Mouse (Mus musculus) splenic B cell, adult 2 months (primary cell): ENCODE results near the gene Lamb1.

Experiments
- DNase-seq: peaks from one replicate; pipeline ENCODE4 v3.0.0-alpha.2; 2011; ENCODE audit warnings: low read depth, low spot score
- H3K27me3 ChIP-seq: 2 replicates; pipeline ENCODE4 v1.6.1; 2012; ENCODE audit warnings: mild to moderate bottlenecking, low read length, moderate library complexity, mixed read lengths; ENCODE audit not compliant: control insufficient read depth, poor library complexity, insufficient read depth, severe bottlenecking
- H3K36me3 ChIP-seq: 2 replicates; pipeline ENCODE4 v1.6.1; 2012; ENCODE audit warnings: mild to moderate bottlenecking, low read length, moderate library complexity, mixed read lengths; ENCODE audit not compliant: control insufficient read depth, poor library complexity, insufficient read depth, severe bottlenecking

Gene Lamb1

DNA sequence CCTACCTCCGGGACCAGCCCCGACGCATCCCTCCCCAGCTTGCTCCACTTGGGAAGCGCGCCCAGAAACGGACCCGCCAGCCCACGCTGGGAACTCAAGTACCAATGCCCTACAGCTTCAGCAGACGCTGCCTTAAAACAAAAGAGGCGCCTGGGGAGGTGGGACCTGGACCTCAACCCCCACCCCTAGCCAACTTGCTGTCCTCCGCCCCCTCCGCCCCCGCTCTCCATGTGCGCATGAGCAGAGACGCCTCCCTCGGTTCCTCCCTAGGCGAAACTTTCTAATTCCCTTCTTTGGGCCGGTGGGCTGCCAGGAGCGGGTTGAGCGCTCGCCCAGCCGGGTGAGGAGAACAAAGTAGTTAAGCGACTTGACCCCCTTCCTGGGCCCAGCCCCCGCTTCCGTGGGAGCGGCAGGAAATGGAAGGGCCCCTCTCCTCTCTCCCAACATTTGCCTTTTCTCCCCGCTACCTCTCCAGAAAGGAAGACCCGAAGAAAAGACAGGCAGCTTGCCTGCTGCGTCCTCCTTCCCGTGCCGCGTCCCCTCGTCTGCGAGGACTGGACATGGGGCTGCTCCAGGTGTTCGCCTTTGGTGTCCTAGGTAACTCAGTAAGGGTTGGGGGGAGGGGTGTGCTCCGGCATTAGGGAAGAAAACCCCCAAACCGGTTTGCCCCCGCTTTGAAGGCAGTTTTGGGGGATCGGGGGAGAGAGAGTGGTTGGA, at the start of gene Lamb1:
Gene Lamb1, plus strand, starts transcription at position 230 of the 717 bp plus-strand sequence.
- no peaks in the 10 kb centered on the region for H3K27me3 ChIP-seq
- H3K36me3 ChIP-seq: no peaks in the 10 kb centered on the region
- no peak for DNase-seq

DNA sequence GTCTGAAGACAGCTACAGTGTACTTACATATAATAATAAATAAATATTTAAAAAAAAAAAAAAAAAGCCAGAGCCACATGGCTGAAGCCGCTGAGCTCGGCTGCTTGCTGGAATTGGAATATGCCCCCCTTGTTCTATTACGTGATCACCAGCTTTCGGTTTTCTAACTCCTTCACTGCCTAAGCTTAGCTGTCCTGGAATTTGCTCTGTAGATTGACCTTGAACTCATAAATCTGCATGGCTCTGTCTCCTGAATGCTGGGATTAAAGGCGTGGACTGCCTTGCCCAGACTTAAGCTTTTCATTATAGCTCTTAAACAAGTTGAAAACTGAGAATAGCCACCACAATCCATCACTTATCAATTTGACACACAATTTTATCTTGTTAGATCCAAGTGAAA, 47.8 kb upstream of the Lamb1 start:
- no peaks in the 10 kb centered on the region for H3K27me3 ChIP-seq
- DNase-seq: no peak
- no peaks in the 10 kb centered on the region for H3K36me3 ChIP-seq

DNA sequence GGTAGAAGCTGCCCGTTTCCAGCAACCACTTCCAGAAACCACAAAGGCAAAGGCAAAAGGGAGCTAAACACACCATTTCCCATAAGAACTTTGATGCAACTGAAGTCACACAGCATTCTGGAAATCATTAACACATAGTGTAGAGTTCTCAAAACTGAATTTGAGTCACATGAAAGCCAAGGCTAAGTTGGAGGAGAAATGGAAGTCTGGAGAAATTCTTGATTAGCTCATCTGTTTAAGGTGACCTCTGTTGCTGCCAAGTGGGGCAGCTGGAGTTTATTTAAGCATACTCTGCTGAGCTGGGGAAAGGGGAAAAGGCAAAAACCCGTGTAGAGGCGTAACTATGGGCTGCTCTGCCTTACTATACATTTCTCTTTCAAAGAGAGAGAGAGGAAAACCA, 46.3 kb upstream of the Lamb1 start:
- no peaks in the 10 kb centered on the region for H3K36me3 ChIP-seq
- DNase-seq: no peak

DNA sequence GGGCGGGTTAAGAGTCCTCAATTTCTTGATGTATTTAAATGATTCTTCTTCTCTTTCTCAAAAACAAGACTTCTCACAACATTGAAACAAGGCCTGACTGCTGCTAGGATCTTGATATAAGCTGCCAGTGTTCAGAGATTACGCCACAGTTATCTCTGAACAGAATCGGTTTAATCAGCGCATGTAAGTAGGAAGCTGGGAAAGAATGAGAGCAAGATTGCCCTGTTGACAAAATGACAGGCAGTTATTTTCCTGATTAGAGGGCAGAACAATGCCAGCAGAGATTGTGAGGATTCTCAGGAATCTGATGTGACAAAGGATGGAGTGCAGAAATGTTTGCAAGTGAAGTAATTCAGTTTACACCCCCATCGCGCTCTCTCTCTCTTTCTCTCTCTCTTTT, 43.5 kb upstream of the Lamb1 start:
- no peaks in the 10 kb centered on the region for H3K36me3 ChIP-seq
- DNase-seq: no peak

More for the DNA sequence above, 46.3 kb upstream of the Lamb1 start:
- no peaks in the 10 kb centered on the region for H3K27me3 ChIP-seq

DNA sequence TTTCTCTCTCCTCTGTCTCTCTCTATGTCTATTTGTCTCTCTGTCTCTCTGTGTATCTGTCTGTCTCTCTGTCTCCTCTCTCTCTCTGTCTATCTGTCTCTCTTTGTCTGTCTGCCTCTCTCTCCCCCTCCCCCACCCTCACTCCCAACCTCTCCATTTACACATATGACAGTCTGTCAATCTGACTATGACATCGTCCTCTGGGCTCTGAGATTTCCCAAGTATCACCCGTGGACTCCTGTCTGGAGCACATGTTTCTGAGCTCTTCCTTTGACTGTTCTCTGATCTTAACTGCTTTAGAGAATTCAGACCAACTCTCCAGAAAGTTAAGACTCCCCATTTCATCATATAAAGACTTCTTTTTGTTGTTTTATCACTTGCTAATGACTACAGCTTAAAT, 42.8 kb upstream of the Lamb1 start:
- H3K27me3 ChIP-seq: no peaks in the 10 kb centered on the region
- no peak for DNase-seq
- no peaks in the 10 kb centered on the region for H3K36me3 ChIP-seq

More for the DNA sequence above, 43.5 kb upstream of the Lamb1 start:
- H3K27me3 ChIP-seq: no peaks in the 10 kb centered on the region

DNA sequence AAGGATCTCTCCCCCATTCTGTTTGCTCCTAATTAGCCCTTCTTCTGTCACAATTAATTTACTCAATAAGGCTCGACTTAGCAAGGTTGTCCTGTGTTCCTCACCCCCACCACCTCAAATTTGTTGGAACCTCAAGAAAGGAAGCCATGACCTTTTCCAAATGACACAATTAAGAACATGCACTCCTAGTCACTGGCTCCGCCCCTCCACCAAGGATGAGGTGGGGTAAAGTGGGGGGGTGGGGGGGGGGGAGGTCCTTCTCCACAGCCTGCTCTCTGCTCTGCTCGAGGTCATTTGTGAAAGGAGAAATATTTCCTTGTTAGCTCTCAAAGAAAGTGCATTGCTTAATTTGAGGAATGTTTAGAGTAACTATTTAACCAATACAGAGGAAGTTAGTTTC, 42.3 kb upstream of the Lamb1 start:
- Histone ChIP-seq H3K36me3 (no peaks in the 10 kb centered on the region), H3K27me3 (no peaks in the 10 kb centered on the region)
- DNase-seq: no peak

DNA sequence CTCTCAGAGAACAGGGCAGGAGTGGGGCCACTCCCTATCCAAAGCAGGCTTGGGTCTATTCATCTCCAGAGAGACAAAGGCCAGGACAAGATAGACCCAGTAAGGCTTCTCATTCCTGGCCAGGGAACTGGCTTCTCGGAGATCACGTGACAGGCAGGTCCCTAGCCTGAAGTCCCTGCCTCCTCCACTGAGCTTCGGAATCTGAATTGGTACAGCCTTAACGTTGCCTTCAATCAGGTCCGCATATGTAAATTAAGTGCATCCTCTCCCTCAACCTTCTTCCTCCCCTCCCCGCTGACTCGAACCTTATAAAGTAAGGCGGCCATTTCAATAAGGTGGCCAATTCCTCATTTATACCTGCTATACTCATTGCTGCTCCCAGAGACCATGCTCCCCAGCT, 39.6 kb upstream of the Lamb1 start:
- H3K27me3 ChIP-seq: no peaks in the 10 kb centered on the region
- DNase-seq: no peak

DNA sequence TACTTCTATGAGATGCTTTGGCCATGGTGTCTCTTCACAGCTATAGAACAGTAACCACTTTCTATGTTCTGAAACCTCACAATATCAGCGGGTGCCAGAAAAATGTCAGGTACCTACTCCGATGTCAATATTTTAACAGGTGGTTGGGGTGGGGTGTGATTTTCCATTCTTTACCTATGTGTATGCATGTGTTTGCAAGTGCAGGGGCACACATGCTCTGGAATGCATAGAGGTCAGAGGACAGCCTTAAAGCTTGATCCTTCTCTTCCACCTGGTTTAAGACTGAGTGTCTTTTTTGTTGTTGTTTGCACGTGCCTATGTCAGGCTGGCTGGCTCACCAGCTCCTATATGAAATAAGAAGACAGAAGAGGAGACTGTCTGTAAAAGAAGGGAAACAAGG, 37.9 kb upstream of the Lamb1 start:
- DNase-seq: no peak
- H3K27me3 ChIP-seq: no peaks in the 10 kb centered on the region
- H3K36me3 ChIP-seq: no peaks in the 10 kb centered on the region

More for the DNA sequence above, 39.6 kb upstream of the Lamb1 start:
- H3K36me3 ChIP-seq: no peaks in the 10 kb centered on the region

DNA sequence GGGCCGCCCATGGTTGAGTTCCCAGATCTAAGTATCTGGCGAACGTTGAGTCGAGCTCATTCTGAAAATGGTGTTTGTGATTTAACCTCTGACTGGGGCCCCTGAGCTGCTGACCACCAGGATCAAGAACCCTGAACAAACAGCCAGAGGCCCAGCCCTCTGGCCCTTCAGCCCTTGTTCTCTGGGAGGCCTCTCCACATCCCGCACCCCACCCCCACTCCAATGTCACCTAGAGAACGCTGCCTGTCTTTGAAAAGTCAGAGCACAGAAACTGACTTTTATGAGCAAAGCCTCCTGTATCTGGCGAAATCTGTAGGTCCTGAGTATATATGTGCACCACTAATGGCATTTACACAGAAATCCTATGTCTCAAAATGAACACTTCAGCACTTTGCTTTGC, 36.2 kb upstream of the Lamb1 start:
- no peak for DNase-seq
- H3K36me3 ChIP-seq: no peaks in the 10 kb centered on the region

DNA sequence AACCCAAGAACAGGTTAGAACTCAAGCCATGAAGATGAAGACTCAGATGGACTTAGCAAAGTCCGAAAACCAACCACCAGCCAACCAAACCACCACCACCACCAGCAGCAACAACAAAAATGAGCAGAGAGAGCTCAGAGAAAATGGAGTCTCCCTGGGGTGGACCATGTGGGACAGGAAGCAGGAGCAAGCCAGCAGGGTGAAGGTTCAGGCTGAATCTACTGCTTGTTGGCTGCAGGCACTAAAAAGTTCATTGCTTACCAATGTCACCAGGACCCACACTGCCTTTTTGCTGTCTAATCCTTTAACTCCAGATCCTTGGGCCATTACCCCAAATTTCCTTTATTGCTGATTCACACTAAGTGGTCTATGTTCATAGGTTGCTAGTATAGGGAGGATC, 32.4 kb upstream of the Lamb1 start:
- H3K36me3 ChIP-seq: no peaks in the 10 kb centered on the region
- H3K27me3 ChIP-seq: no peaks in the 10 kb centered on the region
- DNase-seq: no peak

More for the DNA sequence above, 36.2 kb upstream of the Lamb1 start:
- no peaks in the 10 kb centered on the region for H3K27me3 ChIP-seq

DNA sequence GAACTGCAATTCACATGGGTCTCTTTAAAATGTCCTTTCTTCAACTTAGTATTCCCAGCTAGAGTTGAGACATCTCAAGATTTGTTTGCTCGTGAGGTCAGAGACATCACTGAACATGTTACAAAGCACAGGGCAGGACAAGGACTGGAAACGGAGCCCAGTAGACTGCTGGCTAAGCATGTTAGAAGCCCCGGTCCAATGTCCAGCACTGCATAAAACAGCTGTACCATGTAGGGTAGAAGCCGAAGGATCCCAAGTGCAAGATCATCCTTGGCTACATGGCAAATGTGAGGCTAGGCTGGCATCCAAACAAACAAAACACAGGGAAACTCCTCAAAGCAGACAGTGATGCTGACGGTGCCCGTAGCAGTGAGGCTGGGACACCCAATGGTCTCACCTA, 30.0 kb upstream of the Lamb1 start:
- no peak for DNase-seq
- Histone ChIP-seq H3K27me3 (no peaks in the 10 kb centered on the region), H3K36me3 (no peaks in the 10 kb centered on the region)

DNA sequence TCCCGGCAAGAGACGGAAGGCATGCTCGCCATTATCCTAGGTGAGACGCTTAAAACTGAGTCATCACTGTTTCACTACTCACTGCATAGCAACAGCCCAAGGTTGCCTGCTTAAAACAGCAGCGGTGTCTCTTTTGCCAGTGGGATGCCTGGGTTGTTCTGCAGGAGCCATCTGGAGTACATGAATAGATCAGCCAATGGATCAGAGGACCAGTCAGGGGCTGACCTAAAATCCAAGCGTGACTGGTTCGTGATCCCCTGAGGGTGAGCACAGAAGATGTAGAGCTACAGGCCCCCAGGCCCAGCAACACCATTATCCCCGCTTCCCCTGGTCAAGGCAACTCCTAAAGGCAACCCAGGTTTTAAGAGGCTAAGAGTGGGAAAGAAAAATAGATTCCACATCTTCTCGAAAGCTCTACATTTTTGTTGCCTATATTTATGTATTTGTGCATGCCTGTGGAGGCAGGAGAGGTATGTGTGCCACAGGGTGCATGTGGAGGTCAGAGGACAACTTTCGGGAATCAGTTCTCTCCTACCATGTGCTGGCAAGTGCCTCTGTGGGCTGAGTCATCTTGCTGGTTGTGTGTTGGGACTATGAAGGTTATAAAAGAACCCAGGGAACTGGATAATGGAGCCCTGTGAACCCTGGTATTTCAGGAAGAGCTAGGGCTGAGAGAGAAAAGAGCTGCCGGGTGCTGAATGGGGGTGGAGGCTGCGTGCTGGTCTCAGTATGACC, 28.0 kb upstream of the Lamb1 start:
- no peak for DNase-seq
- Histone ChIP-seq H3K27me3 (no peaks in the 10 kb centered on the region), H3K36me3 (no peaks in the 10 kb centered on the region)

DNA sequence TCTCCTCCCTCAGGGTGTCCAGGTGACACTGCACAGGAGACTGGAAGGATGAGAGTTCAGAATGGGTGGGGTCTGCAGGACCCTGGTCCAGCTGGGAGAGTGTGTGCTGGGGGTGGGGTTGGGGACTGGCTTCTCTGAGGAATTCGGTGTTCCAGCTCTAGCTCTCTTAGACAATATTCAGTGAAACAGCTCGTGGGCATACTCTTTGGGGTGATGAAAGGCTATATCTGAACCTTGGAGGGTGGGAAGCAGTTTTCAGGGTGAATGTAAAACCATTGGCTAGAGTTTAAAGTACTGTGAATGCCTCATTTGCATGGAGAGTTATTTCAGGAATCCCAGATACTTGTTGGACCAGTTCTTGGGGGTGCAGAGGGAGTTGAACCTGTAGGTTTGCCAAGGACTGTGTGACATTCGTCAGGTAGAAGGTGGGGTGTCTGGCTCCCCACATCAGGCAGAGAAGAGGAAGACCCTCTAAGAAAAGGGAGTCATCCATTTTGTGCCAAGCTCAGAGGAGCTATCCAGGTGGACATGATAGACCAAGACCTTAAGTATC, 25.9 kb upstream of the Lamb1 start:
- no peaks in the 10 kb centered on the region for H3K36me3 ChIP-seq
- no peak for DNase-seq
- H3K27me3 ChIP-seq: no peaks in the 10 kb centered on the region

DNA sequence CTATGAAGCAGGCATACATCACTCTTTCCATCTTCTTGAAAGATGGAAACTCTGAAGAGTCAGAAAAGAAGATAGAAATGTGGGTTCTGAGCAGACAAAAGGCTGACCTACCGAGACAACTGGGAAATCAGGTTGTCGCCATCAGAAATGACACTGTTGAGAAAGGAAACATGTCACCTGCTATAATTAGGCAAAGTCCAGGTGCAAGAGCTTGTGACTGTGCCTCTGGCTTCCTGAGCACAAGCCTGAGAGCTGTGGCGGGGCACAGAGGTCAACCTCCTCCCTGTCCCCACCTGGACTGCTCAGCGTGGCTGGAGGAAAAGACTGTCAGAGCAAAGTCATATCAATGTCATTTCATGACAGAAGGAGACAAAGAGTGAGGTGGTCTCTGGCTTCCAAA, 25.2 kb upstream of the Lamb1 start:
- H3K36me3 ChIP-seq: no peaks in the 10 kb centered on the region
- no peaks in the 10 kb centered on the region for H3K27me3 ChIP-seq
- no peak for DNase-seq

DNA sequence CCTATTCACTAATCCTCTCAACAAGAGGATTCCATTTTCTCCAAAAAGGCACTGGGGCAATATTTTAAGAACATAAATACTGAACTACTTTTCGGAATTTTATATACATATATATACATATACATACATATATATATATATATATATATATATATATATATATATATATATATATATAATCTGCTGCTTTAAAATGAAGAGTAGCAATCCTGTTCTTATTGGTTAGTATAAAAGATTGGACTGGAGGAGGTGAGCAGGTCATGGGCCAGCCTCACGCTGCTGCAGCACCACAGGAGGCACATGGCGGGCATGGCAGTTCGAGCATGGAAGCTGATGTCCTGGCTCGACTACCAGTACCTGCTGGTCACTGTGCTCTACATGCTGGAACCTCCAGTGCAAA, 24.6 kb upstream of the Lamb1 start, which contains the start of gene Gm6993:
Gene Gm6993, plus strand, starts transcription at position 301 of the 400 bp plus-strand sequence.
- DNase-seq: no peak
- no peaks in the 10 kb centered on the region for H3K27me3 ChIP-seq
- H3K36me3 ChIP-seq: no peaks in the 10 kb centered on the region
